Mouse (Mus musculus): ENCODE data around the gene Tuba3a.
"Not testable (repeated sequence)": the region's sequence is repeated elsewhere in the genome, so short reads cannot be mapped to it uniquely, and the experiment has no call there.

GRCm38 (mm10) chr6:125304408-125304807, 18.6 kb upstream of the Tuba3a start:
- TF ChIP-seq CTCF (IDR thresholded peaks at IDR 0.05; ENCODE audit: low read depth, low read length); POLR2A (IDR thresholded peaks at IDR 0.05; ENCODE audit: extremely low read depth, insufficient read depth, low read length): not testable (repeated sequence)
